Mouse (Mus musculus): ENCODE results near the gene Treml4.
"Not testable (repeated sequence)": the region's sequence is repeated elsewhere in the genome, so short reads cannot be mapped to it uniquely, and the experiment has no call there.

The Treml4 gene

GRCm38 (mm10) chr17:48274885-48275284 is 10.8 kb downstream of the Treml4 start:
- DNase-seq = peak; percentile 19

GRCm38 (mm10) chr17:48275736-48276135 is 11.6 kb downstream of the Treml4 start:
- DNase-seq = no peak

GRCm38 (mm10) chr17:48278381-48278780 is 14.3 kb downstream of the Treml4 start:
- DNase-seq = no peak

- DNase-seq = no peak
Measured at GRCm38 (mm10) chr17:48279002-48279401, 14.9 kb downstream of the Treml4 start.

- no peak for DNase-seq
Measured at GRCm38 (mm10) chr17:48280943-48281738, 17.0 kb downstream of the Treml4 start.

GRCm38 (mm10) chr17:48281739-48282085 is 17.6 kb downstream of the Treml4 start:
- no peak for DNase-seq

- DNase-seq = no peak
Measured at GRCm38 (mm10) chr17:48286765-48287164, 22.7 kb downstream of the Treml4 start.

GRCm38 (mm10) chr17:48287276-48287675 is 23.2 kb downstream of the Treml4 start:
- DNase-seq = no peak

GRCm38 (mm10) chr17:48293500-48294194 is 29.6 kb downstream of the Treml4 start:
- no peak for DNase-seq

- DNase-seq = no peak
Measured at GRCm38 (mm10) chr17:48299203-48299602, 35.1 kb downstream of the Treml4 start, which contains the start of gene Treml2. Gene Treml2 (plus strand): TSS chr17:48299498.

- no peak for DNase-seq
Measured at GRCm38 (mm10) chr17:48299756-48300155, 35.7 kb downstream of the Treml4 start.

GRCm38 (mm10) chr17:48300199-48300598 is 36.1 kb downstream of the Treml4 start:
- no peak for DNase-seq

GRCm38 (mm10) chr17:48300861-48301260 is 36.8 kb downstream of the Treml4 start:
- DNase-seq = no peak

GRCm38 (mm10) chr17:48301792-48302191 is 37.7 kb downstream of the Treml4 start:
- DNase-seq = no peak

- no peak for DNase-seq
Measured at GRCm38 (mm10) chr17:48312124-48312523, 48.0 kb downstream of the Treml4 start.

GRCm38 (mm10) chr17:48315905-48316579 is 51.9 kb downstream of the Treml4 start, which contains the start of gene B430306N03Rik:
Gene B430306N03Rik (plus strand): TSS chr17:48316141.
- not testable (repeated sequence) for DNase-seq

- no peak for DNase-seq
Measured at GRCm38 (mm10) chr17:48318686-48319085, 54.6 kb downstream of the Treml4 start.

GRCm38 (mm10) chr17:48321279-48321678 is 57.2 kb downstream of the Treml4 start:
- DNase-seq = no peak

GRCm38 (mm10) chr17:48323236-48323635 is 59.1 kb downstream of the Treml4 start:
- DNase-seq = no peak

GRCm38 (mm10) chr17:48324258-48324657 is 60.2 kb downstream of the Treml4 start:
- DNase-seq = no peak

All from cerebellum, adult 11-12 months (tissue).